Mouse (Mus musculus): ENCODE measurements at regions not wholly inside any gene's neighbourhood (a gene's known extent, or its start where the extent isn't known, plus 50 kb on each side); places are given as distances from the start of the nearest gene placed in this dataset.

GRCm38 (mm10) chr14:53845646-53846045, 408.3 kb downstream of the Dad1 start:
- TF ChIP-seq CTCF (IDR thresholded peaks at IDR 0.05; ENCODE audit: insufficient read depth, low read depth, low read length) (no peak), POLR2A (IDR thresholded peaks at IDR 0.05; ENCODE audit: insufficient read depth, low read depth, low read length) (no peak)

Measured in olfactory bulb, adult 2 months (tissue).